In genomic region chrX:12445093-12445492, GRCm38 (mm10) we compare ENCODE assay signal across 25 mouse cellular contexts.
A peak's percentile ranks its signal among the peaks of the same experiment; 100 is the strongest.
DNase-seq lines count a peak whose midpoint lies in the region; ATAC-seq and TF ChIP-seq lines count a peak whose summit lies in the region.
"Had no signal": no experiment of that assay in that cellular context is flagged by ENCODE, and none has a peak within 500 bp of the region (broad histone marks: within the 10 kb centered on the region; RNA-seq: fewer than 3 reads in every experiment).

No protein-coding gene starts in this region.

- H3K4me3 ChIP-seq in liver, postnatal 0 days (ENCODE audit: low read depth, low read length), result no peak overlapping the region
- H3K4me3 ChIP-seq in liver, embryonic 12.5 days, result no peak overlapping the region
- H3K4me3 ChIP-seq in cerebellum, adult 2 months (replicated peaks; ENCODE audit: insufficient read depth, low read depth, low read length), result no peak overlapping the region
- H3K4me3 ChIP-seq: embryonic facial prominence, embryonic 12.5 days; embryonic facial prominence, embryonic 15.5 days; gastrocnemius, adult 2 months; heart, embryonic 12.5 days; heart, embryonic 15.5 days; hindbrain, embryonic 12.5 days; hindbrain, embryonic 15.5 days had no signal

- H3K4me2 ChIP-seq in liver, postnatal 0 days (ENCODE audit: low read depth, low read length), result no peak overlapping the region
- no peak overlapping the region for H3K4me2 ChIP-seq in liver, embryonic 12.5 days
- H3K4me2 ChIP-seq: embryonic facial prominence, embryonic 12.5 days; embryonic facial prominence, embryonic 15.5 days; heart, embryonic 12.5 days; heart, embryonic 15.5 days; hindbrain, embryonic 12.5 days; hindbrain, embryonic 15.5 days had no signal

- no peak for TF ChIP-seq EP300 in liver, postnatal 0 days (IDR thresholded peaks at IDR 0.05; ENCODE audit: low read depth)

- H3K9ac ChIP-seq in liver, postnatal 0 days (replicated peaks), result no peak overlapping the region
- H3K9ac ChIP-seq in liver, embryonic 12.5 days, result no peak overlapping the region
- H3K9ac ChIP-seq: embryonic facial prominence, embryonic 12.5 days; embryonic facial prominence, embryonic 15.5 days; forebrain, postnatal 0 days; heart, embryonic 12.5 days; heart, embryonic 15.5 days; hindbrain, embryonic 12.5 days; hindbrain, embryonic 15.5 days had no signal

- no peak for ATAC-seq in liver, postnatal 0 days
- ATAC-seq in liver, embryonic 12.5 days, result no peak
- ATAC-seq in common myeloid progenitor, adult 5-6 weeks (replicated peaks; ENCODE audit: low read depth, poor library complexity, severe bottlenecking), result peak; percentile 60
- ATAC-seq in megakaryocyte progenitor cell, adult 5-6 weeks (replicated peaks; ENCODE audit: poor library complexity), result peak; percentile 78
- ATAC-seq: activated CD4-positive, CD25-positive, alpha-beta regulatory T cell, adult 4 months; forebrain, embryonic 14.5 days; forebrain, postnatal 0 days had no signal

- 46% methylated on average over 2 of the region's 2 CpGs for WGBS in liver, postnatal 0 days (ENCODE audit: insufficient replicate concordance)
- WGBS in liver, embryonic 12.5 days (ENCODE audit: insufficient replicate concordance), result 42% methylated on average over 2 of the region's 2 CpGs
- 90% methylated on average over 2 of the region's 2 CpGs for WGBS in cerebellum, adult 2 months

- no peak for DNase-seq in liver, postnatal 0 days
- peak; percentile 19 for DNase-seq in 416B (ENCODE audit: low read depth)
- no peak for DNase-seq in cerebellum, adult 2 months
- no peak for DNase-seq in right cerebral cortex, postnatal 25 days
- DNase-seq in adrenal gland, postnatal 14 days, result no peak
- DNase-seq: adrenal gland, adult 8-10 months; adrenal gland, postnatal 36 days; cerebellum, adult 8-10 months; cerebellum, postnatal 10 days; forebrain, postnatal 0 days; gastrocnemius, adult 2 months; gastrocnemius, postnatal 14 days; heart, adult 18-20 months; heart, postnatal 14 days had no signal

- H3K27me3 ChIP-seq in liver, postnatal 0 days (ENCODE audit: insufficient read depth, low read length), result no peaks in the 10 kb centered on the region
- H3K27me3 ChIP-seq in liver, embryonic 12.5 days (replicated peaks), result no peaks in the 10 kb centered on the region; the same call in 1 of the 2 replicates
- no peaks in the 10 kb centered on the region for H3K27me3 ChIP-seq in cerebellum, adult 2 months (ENCODE audit: control insufficient read depth, insufficient read depth, low read length)
- H3K27me3 ChIP-seq: embryonic facial prominence, embryonic 12.5 days; heart, embryonic 15.5 days; hindbrain, embryonic 15.5 days had no signal

- no peaks in the 10 kb centered on the region for H3K4me1 ChIP-seq in liver, postnatal 0 days (ENCODE audit: insufficient read depth)
- H3K4me1 ChIP-seq in liver, embryonic 12.5 days, result no peaks in the 10 kb centered on the region
- H3K4me1 ChIP-seq in cerebellum, adult 2 months (ENCODE audit: control insufficient read depth, insufficient read depth, low read length), result no peaks in the 10 kb centered on the region
- H3K4me1 ChIP-seq: embryonic facial prominence, embryonic 12.5 days; embryonic facial prominence, embryonic 15.5 days; heart, embryonic 12.5 days; heart, embryonic 15.5 days; hindbrain, embryonic 12.5 days; hindbrain, embryonic 15.5 days had no signal

- no peaks in the 10 kb centered on the region for H3K9me3 ChIP-seq in liver, postnatal 0 days (ENCODE audit: low read length)
- H3K9me3 ChIP-seq in liver, embryonic 12.5 days (replicated peaks), result no peaks in the 10 kb centered on the region
- H3K9me3 ChIP-seq: embryonic facial prominence, embryonic 12.5 days; embryonic facial prominence, embryonic 15.5 days; heart, embryonic 12.5 days; heart, embryonic 15.5 days; hindbrain, embryonic 12.5 days; hindbrain, embryonic 15.5 days had no signal

- no peaks in the 10 kb centered on the region for H3K36me3 ChIP-seq in liver, postnatal 0 days (replicated peaks; ENCODE audit: insufficient read depth, low read length)
- no peaks in the 10 kb centered on the region for H3K36me3 ChIP-seq in liver, embryonic 12.5 days
- H3K36me3 ChIP-seq: embryonic facial prominence, embryonic 12.5 days; embryonic facial prominence, embryonic 15.5 days; heart, embryonic 12.5 days; heart, embryonic 15.5 days; hindbrain, embryonic 12.5 days; hindbrain, embryonic 15.5 days had no signal

- no peak for TF ChIP-seq POLR2A in cerebellum, adult 2 months (IDR thresholded peaks at IDR 0.05; ENCODE audit: borderline replicate concordance, insufficient read depth, low read length)

- H3K27ac ChIP-seq in liver, postnatal 0 days (ENCODE audit: low read depth), result peak overlapping the region; percentile 62
- no peak overlapping the region for H3K27ac ChIP-seq in liver, embryonic 12.5 days
- H3K27ac ChIP-seq in cerebellum, adult 2 months (ENCODE audit: insufficient read depth, low read length), result no peak overlapping the region
- H3K27ac ChIP-seq: embryonic facial prominence, embryonic 12.5 days; embryonic facial prominence, embryonic 15.5 days; gastrocnemius, adult 2 months; heart, embryonic 15.5 days; hindbrain, embryonic 12.5 days; hindbrain, embryonic 15.5 days had no signal

- no peak for TF ChIP-seq CTCF in liver, postnatal 0 days (IDR thresholded peaks at IDR 0.05; ENCODE audit: low read depth)
- TF ChIP-seq CTCF in cerebellum, adult 2 months (IDR thresholded peaks at IDR 0.05; ENCODE audit: borderline replicate concordance, insufficient read depth, low read depth, low read length), result no peak

Comparison
In these comparisons a context has a peak if more than half of its experiments do, and no peak if none do; other contexts are left out.
1. ATAC-seq: peak in common myeloid progenitor, adult 5-6 weeks (single experiment) and megakaryocyte progenitor cell, adult 5-6 weeks (single experiment); none in liver, postnatal 0 days (single experiment) and liver, embryonic 12.5 days (single experiment).